Mouse (Mus musculus): ENCODE measurements around the gene Npepps. TPM values are rescaled to one million over a fixed set of nuclear protein-coding genes. Genes with fewer than 3 reads are reported as not detected.

The Npepps gene
- polyA plus RNA-seq, 1 experiment from 2014 or later: 95.3 TPM

DNA sequence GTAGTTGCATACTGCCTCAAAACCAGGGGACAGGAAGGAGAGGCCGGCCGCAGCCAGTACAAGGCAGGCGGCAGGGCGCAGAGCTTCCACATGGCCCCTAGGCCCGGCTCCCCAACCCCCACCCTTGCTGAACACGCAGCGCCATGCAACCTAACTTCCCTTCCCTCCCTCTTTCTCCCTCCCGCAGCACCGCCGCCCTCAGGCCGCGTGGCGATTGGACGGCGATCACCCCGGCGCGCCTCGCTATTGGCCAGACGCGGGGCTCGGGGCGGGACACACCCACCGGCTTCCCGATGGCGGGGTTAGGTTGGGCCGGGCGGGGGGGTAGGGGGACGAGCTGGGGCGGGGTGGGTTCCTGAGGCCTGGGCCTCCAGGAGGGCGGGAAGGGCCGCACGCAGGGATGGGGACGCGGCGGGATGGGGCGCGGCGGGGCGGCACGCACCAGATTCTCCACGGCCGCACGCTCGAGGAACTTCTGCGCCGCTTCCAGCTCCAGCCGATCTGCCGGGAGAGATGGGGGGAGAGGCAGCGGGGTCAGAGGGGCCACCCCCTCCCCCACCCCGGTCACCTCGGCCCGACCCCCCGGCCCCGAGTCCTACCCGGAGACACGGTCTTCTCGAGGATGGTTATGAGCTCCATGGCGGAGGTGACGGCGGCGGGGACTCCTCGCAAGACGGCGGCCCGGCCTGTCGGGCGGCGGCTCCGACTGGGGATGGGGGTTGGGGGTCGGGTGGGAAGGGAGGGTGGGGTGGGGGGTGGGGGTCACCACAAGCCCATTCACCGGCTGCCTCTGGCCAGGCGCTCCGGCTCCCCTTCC lies 93.3 kb downstream of the Npepps start:
- no peaks in the 10 kb centered on the region for H3K9me3 ChIP-seq (replicated peaks)
- peaks cover 34% of the 10 kb centered on the region for H3K36me3 ChIP-seq
- H3K4me3 ChIP-seq: peak overlapping the region; percentile 76
- WGBS: 1% methylated on average over 59 of the region's 74 CpGs
- H3K4me1 ChIP-seq (replicated peaks): peaks cover 24% of the 10 kb centered on the region
- no peaks in the 10 kb centered on the region for H3K27me3 ChIP-seq (replicated peaks)
- peak overlapping the region; percentile 97 for H3K27ac ChIP-seq (ENCODE audit: poor library complexity, severe bottlenecking)
- H3K9ac ChIP-seq: peak overlapping the region; percentile 93
- H3K4me2 ChIP-seq: peak overlapping the region; percentile 88
- ATAC-seq (ENCODE audit: insufficient number of reproducible peaks, low FRiP score): peak; percentile 83

DNA sequence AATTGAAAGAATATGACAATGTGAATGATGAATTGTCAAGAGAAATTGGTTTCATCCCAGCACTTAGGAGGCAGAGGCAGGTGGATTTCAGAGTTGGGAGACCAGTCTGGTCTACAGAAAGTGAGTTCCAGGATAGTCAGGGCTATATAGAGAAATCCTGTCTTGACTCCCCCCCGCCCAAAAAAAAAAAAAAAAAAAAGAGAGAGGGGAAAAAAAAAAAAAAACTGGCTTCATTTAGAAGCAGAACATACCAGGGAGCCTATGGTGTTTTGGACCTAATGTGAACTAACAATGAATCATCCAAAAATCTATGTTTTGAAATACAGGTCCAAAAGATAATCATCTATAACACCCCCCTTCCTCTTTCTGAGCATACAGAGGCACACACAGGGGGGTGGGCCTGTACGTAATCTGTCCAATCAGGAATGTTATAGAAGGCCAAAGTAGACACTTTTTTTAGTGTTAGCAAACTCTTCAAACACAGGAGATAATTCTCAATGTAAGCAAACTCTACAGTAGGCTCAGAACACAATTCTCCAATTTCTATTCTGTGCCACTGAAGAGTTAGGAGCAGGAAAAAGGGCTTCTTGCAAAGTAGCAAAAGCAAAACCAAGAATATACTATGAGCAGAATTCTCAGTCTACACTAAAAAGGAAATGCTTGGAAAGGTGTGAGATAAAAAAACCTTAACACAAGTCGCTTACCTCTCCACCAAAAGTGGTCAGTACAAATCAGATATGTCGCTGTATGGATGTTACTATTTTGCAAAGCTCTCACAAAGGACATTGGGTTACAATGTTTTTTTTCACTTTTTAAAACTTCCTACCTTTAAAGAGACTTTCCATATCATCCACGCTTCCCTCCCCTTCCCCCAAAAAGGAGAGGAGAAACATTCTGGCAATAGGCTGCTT lies 94.5 kb downstream of the Npepps start:
- Histone ChIP-seq H3K4me2 (peak overlapping the region; percentile 88), H3K4me1 (replicated peaks) (peaks cover 24% of the 10 kb centered on the region), H3K27ac (ENCODE audit: poor library complexity, severe bottlenecking) (0 out of 2 replicates have a peak overlapping the region, but pooled peaks have one; percentile 97), H3K27me3 (replicated peaks) (no peaks in the 10 kb centered on the region), H3K4me3 (peak overlapping the region; percentile 76), H3K36me3 (peaks cover 46% of the 10 kb centered on the region), H3K9me3 (replicated peaks) (no peaks in the 10 kb centered on the region), H3K9ac (peak overlapping the region; percentile 93)
- no peak for ATAC-seq (ENCODE audit: insufficient number of reproducible peaks, low FRiP score)
- WGBS: 61% methylated on average over 5 of the region's 5 CpGs

DNA sequence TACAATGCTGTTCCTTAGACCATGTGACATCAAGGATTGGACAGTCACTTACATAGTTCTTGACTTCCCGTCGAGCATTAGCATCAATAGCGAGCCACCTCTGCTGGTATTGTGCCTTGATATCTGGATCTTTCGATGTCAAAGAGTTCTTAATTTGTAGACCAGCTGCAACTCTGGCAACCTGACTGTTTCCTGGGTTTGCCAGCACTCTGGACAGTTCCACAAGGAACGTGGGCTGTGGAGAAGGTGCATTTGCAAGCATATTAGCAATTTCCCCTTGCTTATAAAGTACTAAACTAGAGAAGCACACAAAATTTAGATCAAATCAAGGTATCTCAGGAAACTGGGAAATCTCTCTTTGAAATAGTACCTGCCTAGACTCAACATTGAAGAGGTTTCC lies 95.6 kb downstream of the Npepps start:
- Histone ChIP-seq H3K27me3 (replicated peaks) (no peaks in the 10 kb centered on the region), H3K27ac (ENCODE audit: poor library complexity, severe bottlenecking) (no peak overlapping the region), H3K36me3 (peaks cover 57% of the 10 kb centered on the region), H3K9me3 (replicated peaks) (no peaks in the 10 kb centered on the region), H3K4me2 (no peak overlapping the region), H3K9ac (peak overlapping the region; percentile 28; the same call in 1 of the 2 replicates), H3K4me3 (no peak overlapping the region), H3K4me1 (replicated peaks) (peaks cover 24% of the 10 kb centered on the region)
- no peak for ATAC-seq (ENCODE audit: insufficient number of reproducible peaks, low FRiP score)
- WGBS: 77% methylated on average over 5 of the region's 5 CpGs

DNA sequence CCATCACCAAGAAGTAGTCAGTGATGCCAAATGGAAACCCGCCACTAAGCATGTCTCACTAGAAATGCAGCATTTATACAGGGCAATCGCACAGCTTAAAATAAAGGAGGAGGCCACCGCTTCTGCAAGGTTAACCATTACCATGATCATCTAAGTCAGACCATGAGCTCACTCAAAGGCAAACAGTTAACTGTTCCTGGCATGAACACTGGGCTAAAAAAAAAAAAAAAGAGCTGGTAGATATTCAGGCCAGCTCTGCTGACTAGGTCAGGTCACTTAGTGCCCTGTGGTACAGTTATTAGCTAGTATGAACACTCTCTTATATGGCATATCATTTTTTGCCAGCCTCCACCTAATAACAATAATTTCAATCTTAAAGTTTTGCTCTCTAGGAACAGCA lies 98.0 kb downstream of the Npepps start:
- Histone ChIP-seq H3K9me3 (replicated peaks) (no peaks in the 10 kb centered on the region), H3K4me2 (no peak overlapping the region), H3K4me1 (replicated peaks) (peaks cover 20% of the 10 kb centered on the region), H3K27ac (ENCODE audit: poor library complexity, severe bottlenecking) (no peak overlapping the region), H3K9ac (no peak overlapping the region), H3K27me3 (replicated peaks) (no peaks in the 10 kb centered on the region), H3K4me3 (no peak overlapping the region), H3K36me3 (peaks cover 78% of the 10 kb centered on the region)
- 93% methylated on average over 3 of the region's 3 CpGs for WGBS
- no peak for ATAC-seq (ENCODE audit: insufficient number of reproducible peaks, low FRiP score)

DNA sequence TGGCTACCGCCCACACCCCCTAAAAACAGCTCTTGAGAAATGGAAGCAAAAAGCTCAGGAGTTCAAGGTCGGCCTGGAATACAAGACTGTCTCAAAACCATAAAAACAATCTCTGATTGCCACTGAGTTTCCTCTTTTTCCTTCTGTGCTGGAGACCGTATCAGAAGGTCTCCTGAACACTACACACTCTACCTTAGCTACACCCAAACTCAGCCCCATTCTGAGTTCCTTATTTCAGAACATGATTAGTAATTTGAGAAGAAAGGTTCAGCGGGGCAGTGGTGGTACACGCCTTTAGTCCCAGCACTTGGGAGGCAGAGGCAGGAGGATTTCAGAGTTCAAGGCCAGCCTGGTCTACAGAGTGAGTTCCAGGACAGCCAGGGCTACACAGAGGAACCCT lies 99.4 kb downstream of the Npepps start:
- Histone ChIP-seq H3K9ac (no peak overlapping the region), H3K27me3 (replicated peaks) (no peaks in the 10 kb centered on the region), H3K4me2 (no peak overlapping the region), H3K36me3 (peaks cover 89% of the 10 kb centered on the region), H3K4me3 (no peak overlapping the region), H3K4me1 (replicated peaks) (peaks cover 16% of the 10 kb centered on the region), H3K27ac (ENCODE audit: poor library complexity, severe bottlenecking) (no peak overlapping the region), H3K9me3 (replicated peaks) (no peaks in the 10 kb centered on the region)
- no peak for ATAC-seq (ENCODE audit: insufficient number of reproducible peaks, low FRiP score)
- WGBS: 79% methylated on average over 5 of the region's 5 CpGs

DNA sequence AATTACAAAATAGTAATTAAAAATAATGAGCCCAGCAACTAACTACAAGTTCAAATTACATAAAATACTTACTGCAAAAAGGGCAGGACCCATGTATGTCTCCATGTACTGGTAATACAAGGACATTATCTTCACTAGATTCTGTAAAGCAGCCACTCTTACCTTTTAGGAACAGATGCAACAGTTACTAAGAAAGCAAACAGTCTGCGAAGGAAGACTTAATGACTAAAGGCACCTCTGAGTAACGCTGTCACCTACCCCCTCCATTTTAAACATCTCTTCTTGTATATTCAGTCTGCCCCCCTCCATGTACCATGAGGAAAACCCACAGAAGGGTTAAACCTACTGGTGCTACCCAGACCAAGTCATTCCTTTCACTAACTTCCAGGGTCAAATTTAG lies 102.2 kb downstream of the Npepps start:
- Histone ChIP-seq H3K27me3 (replicated peaks) (no peaks in the 10 kb centered on the region), H3K4me1 (replicated peaks) (no peaks in the 10 kb centered on the region; the same call in 1 of the 2 replicates), H3K36me3 (peaks cover 95% of the 10 kb centered on the region), H3K4me2 (no peak overlapping the region), H3K27ac (ENCODE audit: poor library complexity, severe bottlenecking) (no peak overlapping the region), H3K9me3 (replicated peaks) (no peaks in the 10 kb centered on the region), H3K9ac (no peak overlapping the region), H3K4me3 (no peak overlapping the region)
- WGBS: 88% methylated on average over 2 of the region's 2 CpGs
- ATAC-seq (ENCODE audit: insufficient number of reproducible peaks, low FRiP score): no peak

DNA sequence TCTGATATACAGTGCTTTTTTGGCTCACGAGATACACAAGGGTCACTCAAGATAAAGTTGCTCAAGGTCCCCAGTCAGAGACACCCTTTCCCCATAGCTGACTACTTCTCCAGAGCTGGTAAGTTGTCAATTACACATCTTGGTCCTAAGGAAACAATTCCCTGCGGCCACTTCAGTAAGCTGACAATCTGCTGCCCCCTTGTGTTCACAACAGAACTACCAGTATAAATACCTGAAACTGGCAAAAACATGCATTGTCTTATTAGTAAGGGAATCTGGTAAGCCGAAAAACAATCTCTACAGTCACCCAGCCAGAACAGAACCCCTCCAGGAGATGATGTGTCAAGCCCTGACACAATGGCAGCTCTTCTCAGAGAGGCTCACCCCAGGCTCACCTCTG lies 103.6 kb downstream of the Npepps start:
- no peaks in the 10 kb centered on the region for H3K4me1 ChIP-seq (replicated peaks)
- peaks cover 94% of the 10 kb centered on the region for H3K36me3 ChIP-seq
- H3K27ac ChIP-seq (ENCODE audit: poor library complexity, severe bottlenecking): no peak overlapping the region
- H3K9ac ChIP-seq: no peak overlapping the region
- WGBS: 51% methylated on average over 3 of the region's 3 CpGs
- no peak overlapping the region for H3K4me2 ChIP-seq
- H3K27me3 ChIP-seq (replicated peaks): no peaks in the 10 kb centered on the region
- no peaks in the 10 kb centered on the region for H3K9me3 ChIP-seq (replicated peaks)
- no peak overlapping the region for H3K4me3 ChIP-seq
- ATAC-seq (ENCODE audit: insufficient number of reproducible peaks, low FRiP score): no peak

DNA sequence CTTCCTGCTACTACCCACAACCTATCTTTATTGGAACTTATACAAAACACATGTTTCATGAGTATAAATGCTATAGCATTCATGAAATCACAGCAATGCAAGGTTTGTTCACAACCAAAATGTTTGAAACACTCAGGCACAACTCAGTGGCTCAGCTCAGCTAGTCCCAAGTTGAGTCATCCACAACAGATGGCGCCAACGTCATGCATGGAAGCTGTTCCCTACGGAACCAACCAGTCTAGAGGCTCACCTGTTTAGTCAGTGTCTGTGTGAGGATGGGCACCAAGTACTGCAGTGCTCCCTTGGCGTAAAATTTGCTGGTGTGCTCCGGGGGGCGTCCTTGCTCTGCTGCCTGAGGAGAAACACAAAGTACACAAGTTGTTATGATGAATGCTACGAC lies 104.9 kb downstream of the Npepps start:
- 90% methylated on average over 7 of the region's 7 CpGs for WGBS
- Histone ChIP-seq H3K9ac (no peak overlapping the region), H3K27me3 (replicated peaks) (no peaks in the 10 kb centered on the region), H3K4me2 (no peak overlapping the region), H3K27ac (ENCODE audit: poor library complexity, severe bottlenecking) (no peak overlapping the region), H3K9me3 (replicated peaks) (no peaks in the 10 kb centered on the region), H3K36me3 (peaks cover 94% of the 10 kb centered on the region), H3K4me3 (no peak overlapping the region), H3K4me1 (replicated peaks) (no peaks in the 10 kb centered on the region)
- ATAC-seq (ENCODE audit: insufficient number of reproducible peaks, low FRiP score): no peak

DNA sequence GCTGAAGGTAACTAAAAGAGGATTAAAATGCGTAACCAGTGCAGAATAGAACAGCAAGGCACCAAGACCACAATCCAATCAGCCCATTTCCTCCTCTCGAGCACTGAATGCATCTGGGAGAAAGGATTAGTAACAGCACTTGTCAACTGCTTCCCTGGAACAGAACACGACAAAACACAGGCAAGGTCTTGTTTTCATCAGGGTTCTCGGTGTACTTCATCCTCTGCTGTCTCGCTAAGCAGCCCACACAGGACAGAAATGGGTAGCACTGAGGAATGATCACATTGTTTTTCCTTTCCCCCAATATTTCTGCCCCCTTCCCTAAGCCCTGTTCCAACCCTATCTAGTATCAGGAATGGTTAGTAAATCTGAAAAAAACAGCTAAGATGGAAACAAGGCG lies 120.1 kb downstream of the Npepps start:
- no peak for ATAC-seq (ENCODE audit: insufficient number of reproducible peaks, low FRiP score)
- no peak overlapping the region for H3K9ac ChIP-seq
- peaks cover 98% of the 10 kb centered on the region for H3K36me3 ChIP-seq
- H3K4me2 ChIP-seq: no peak overlapping the region
- no peaks in the 10 kb centered on the region for H3K9me3 ChIP-seq (replicated peaks)
- H3K27me3 ChIP-seq (replicated peaks): no peaks in the 10 kb centered on the region
- H3K4me3 ChIP-seq: no peak overlapping the region
- no peaks in the 10 kb centered on the region for H3K4me1 ChIP-seq (replicated peaks)
- WGBS: 59% methylated on average over 6 of the region's 6 CpGs
- H3K27ac ChIP-seq (ENCODE audit: poor library complexity, severe bottlenecking): no peak overlapping the region

DNA sequence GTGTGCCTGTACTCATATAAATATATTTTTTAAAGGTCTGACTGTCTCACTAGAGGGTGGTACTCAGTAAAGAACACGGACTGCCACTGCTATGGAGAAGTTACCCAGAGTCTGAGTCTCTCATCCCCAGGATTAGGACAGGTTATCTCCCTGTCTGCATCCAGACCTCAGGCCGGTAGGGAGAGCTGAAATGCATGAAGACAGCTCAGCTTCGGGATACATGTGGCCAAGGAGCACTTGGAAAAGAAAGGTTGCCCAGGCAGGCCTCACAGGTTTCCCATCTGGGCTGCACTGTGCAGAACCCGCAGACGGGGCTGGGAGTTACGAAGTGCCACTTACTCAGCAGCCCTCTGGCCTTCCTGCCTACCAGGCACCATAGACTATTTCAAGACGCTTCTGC lies 123.4 kb downstream of the Npepps start:
- WGBS: 77% methylated on average over 7 of the region's 7 CpGs
- no peaks in the 10 kb centered on the region for H3K27me3 ChIP-seq (replicated peaks)
- no peak overlapping the region for H3K4me2 ChIP-seq
- no peak overlapping the region for H3K27ac ChIP-seq (ENCODE audit: poor library complexity, severe bottlenecking)
- peaks cover 74% of the 10 kb centered on the region for H3K36me3 ChIP-seq
- H3K9ac ChIP-seq: no peak overlapping the region
- H3K9me3 ChIP-seq (replicated peaks): no peaks in the 10 kb centered on the region
- no peak for ATAC-seq (ENCODE audit: insufficient number of reproducible peaks, low FRiP score)
- H3K4me1 ChIP-seq (replicated peaks): peaks cover 11% of the 10 kb centered on the region
- no peak overlapping the region for H3K4me3 ChIP-seq

Measured in heart, embryonic 12.5 days (tissue).